Mouse (Mus musculus) heart, adult 9 months (tissue): ENCODE measurements around the gene Gm14180.
"Not testable (repeated sequence)": the region's sequence is repeated elsewhere in the genome, so short reads cannot be mapped to it uniquely, and the experiment has no call there.

ENCODE experiments used
- DNase-seq, 2 experiments: peaks; one replicate each; pipeline ENCODE4 v3.0.0; 2022; ENCODE audit warnings: low spot score in 2 of 2

Gene Gm14180

DNA sequence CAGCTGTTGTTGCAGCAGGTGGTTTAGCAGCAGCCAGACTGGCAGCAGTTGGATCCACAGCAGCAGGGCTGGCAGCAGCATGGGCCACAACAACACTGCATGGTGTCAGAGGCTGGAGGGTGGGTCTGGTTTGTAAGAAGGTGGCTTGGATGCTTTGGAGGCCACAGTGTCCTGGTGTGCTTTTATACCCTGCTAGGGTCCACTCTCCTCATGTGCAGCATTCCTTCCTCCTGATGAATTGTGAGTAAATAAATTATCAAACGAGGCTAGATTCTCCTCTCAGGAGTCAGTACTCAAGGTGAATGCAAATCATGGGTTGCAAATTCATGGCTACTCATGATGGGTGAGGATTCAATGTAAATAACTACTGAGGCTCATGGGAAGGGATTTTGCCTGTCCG is at the start of gene Gm14180:
Gene Gm14180 (minus strand): TSS at position 101 of the 400 bp plus-strand sequence.
- no peak for DNase-seq

DNA sequence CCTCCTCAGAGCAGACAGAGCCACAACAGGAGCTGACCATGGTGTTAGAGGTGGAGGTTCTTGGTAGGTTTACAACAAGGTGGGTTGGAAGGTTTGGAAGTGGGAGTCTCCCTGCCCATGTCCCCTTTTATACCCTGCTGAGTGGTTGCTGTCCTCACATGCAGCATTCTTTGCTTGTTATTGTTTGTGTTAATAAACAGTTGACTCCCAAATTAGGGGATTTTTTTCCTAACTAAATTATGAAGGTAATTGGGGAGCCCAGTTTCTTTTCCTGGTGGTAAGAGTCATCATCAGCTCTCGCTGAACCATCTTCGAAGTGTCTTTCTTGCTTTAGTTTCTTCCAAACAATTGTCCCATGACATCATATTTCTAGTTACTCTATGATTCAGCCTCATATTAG is 46.5 kb upstream of the Gm14180 start, which contains the start of gene Krtap4-8:
Gene Krtap4-8 (minus strand): TSS at position 101 of the 400 bp plus-strand sequence.
- no peak for DNase-seq

DNA sequence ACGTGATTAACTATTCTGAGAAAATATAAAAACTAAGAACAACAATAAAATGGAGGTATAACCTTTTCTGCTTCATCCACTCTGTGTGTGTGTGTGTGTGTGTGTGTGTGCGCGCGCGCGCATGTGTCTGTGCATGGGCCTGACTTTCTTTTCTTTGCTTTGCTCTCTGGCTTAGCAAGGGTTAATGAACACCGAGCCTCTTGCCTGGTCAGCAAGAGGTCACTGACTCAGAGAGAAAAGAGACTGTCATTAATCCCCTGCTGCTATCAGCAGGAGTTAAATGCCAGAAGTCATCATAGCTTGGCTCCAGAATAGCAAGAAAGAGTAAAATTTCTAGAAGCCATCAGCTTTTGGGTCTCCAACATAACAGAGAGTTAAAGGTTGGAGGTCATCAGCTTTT is 44.3 kb upstream of the Gm14180 start:
- no peak for DNase-seq

DNA sequence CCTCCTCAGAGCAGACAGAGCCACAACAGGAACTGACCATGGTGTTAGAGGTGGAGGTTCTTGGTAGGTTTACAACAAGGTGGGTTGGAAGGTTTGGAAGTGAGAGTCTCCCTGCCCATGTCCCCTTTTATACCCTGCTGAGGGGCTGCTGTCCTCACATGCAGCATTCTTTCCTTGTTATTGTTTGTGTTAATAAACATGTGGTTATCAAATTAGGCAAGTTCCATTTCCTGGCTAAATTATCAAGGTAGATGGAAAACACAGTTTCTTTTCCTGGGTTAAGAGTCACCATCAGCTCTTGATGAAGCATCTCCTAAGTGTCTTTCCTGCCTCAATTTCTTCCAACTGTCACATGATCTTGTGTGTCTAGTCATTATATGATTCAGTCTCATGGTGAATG is 38.7 kb upstream of the Gm14180 start, which contains the start of gene Gm11595:
Gene Gm11595 (minus strand): TSS at position 101 of the 400 bp plus-strand sequence.
- not testable (repeated sequence) for DNase-seq

DNA sequence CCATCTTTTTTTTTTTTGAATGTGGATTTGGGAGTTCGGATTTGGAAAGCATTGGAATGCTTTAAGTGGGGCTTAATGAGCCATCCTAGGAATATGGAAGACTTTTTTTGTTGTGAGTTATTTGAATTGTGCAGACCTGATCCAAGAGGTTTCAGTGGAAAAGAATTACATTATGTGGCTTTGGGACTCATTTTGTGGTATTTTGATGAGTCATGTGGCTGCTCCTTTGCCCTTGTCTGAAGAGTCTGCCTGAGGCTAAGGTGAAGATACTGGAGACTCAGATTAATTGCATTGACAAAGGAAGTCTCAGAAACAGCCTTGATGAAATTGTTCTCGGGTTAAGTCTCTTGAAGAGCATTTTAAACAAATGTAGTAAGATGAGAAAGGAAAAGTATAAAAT is 34.3 kb upstream of the Gm14180 start:
- DNase-seq = no peak

DNA sequence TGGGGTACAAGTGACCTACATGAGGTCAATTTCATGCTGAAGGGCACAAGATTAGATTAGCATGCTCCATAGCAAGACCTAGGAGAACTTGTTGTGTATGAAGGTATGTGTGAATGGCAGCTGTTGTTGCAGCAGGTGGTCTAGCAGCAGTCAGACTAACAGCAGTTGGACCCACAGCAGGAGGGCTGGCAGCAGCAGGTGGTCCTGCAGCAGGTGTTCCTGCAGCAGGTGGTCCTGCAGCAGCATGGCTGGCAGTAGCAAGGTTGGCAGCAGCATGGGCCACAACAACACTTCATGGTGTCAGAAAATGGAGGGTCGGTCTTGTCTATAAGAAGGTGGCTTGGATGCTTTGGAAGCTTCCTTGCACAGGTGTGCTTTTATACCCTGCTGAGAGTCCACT is 24.8 kb upstream of the Gm14180 start:
- no peak for DNase-seq

DNA sequence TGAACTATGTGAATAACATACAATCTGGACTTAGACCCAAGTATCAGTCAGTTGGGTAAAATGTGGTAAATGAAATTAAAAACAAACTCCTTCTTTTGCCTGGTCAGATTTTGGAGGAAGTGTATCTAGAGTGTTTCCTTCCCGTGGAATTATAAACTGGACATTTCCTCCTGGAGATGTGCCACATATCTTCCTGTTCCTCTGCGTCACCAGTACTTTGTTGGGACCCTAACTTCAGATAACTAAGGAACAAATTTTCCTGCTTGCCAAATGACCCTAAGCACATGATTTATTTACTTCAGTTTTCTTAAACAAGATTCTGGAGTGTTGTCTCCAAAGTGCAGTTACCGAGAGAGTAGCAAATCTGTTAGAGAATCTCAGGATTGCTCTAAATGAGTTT is 9.9 kb upstream of the Gm14180 start:
- DNase-seq = no peak

DNA sequence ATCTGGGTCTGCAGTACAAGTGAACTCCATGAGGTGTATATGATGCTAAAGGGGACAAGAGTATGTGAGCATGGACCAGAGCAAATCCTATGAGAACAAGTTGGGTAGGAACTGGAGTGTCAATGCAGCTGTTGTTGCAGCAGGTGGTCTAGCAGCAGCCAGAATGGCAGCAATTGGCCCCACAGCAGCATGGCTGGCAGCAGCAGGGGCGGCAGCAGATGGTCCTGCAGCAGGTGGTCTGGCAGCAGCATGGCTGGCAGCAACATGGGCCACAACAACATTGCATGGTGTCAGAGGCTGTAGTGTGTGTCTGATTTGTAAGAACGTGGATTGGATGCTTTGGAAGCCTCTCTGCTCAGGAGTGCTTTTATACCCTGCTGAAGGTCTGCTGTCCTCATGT is 10.0 kb downstream of the Gm14180 start:
- DNase-seq = no peak

DNA sequence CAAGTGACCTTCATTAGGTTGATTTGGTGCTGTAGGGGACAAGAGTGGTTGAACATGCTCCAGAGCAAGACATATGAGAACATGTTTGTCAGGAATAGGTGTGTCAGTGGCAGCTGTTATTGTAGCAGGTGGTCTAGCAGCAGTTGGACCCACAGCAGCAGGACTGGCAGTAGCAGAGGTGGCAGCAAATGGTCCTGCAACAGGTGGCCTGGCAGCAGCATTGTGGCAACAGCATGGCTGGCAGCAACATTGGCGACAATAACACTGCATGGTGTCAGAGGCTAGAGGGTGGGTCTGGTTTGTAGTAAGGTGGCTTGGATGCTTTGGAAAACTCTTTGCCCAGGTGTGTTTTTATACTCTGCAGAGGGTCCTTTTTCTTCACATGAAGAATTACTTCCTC is 15.3 kb downstream of the Gm14180 start:
- DNase-seq = no peak

DNA sequence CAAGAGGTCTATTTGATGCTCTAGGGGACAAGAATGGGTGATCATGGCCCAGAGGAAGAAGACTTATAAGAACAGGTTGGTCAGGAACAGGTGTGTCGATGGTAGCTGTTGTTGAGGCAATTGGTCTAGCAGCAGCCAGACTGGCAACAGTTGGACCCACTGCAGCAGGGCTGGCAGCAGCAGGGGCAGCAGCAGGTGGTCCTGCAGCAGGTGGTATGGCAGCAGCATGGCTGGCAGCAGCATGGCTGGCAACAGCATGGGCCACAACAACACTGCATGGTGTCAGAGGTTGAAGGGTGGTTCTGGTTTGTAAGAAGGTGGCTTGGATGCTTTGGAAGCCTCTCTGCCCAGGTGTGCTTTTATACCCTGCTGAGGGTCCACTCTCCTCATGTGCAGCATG is 43.6 kb downstream of the Gm14180 start, which contains the start of gene Gm14190:
Gene Gm14190 (minus strand): TSS at position 278 of the 400 bp plus-strand sequence.
- no peak for DNase-seq

DNA sequence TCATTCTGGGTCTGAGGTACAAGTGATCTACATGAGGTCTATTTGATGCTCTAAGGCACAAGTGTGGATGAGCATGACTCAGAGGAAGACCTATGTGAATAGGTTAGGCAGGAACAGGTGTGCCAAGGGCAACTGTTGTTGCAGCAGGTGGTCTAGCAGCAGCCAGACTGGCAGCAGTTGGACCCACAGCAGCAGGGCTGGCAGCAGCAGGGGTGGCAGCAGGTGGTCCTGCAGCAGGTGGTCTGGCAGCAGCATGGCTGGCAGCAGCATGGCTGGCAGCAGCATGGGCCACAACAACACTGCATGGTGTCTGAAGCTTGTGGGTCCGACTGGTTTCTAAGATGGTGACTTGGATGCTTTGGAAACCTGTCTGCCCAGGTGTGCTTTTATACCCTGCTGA is 48.9 kb downstream of the Gm14180 start:
- not testable (repeated sequence) for DNase-seq
